Mouse (Mus musculus): ENCODE measurements around the gene Trp53.
"Not testable (repeated sequence)": the region's sequence is repeated elsewhere in the genome, so short reads cannot be mapped to it uniquely, and the experiment has no call there.

Trp53 gene

GRCm38 (mm10) chr11:69624339-69624738, 44.2 kb downstream of the Trp53 start:
- DNase-seq (ENCODE audit: low spot score), result not testable (repeated sequence)

GRCm38 (mm10) chr11:69628286-69628685, 48.1 kb downstream of the Trp53 start:
- peak; percentile 68 for DNase-seq (ENCODE audit: low spot score)

GRCm38 (mm10) chr11:69629802-69630201, 49.6 kb downstream of the Trp53 start:
- no peak for DNase-seq (ENCODE audit: low spot score)

- DNase-seq (ENCODE audit: low spot score), result peak; percentile 99
Observed at GRCm38 (mm10) chr11:69632284-69633089, 52.3 kb downstream of the Trp53 start, which contains the start of gene Fxr2. TSS of gene Fxr2 (plus strand) at chr11:69632990.

DNA sequence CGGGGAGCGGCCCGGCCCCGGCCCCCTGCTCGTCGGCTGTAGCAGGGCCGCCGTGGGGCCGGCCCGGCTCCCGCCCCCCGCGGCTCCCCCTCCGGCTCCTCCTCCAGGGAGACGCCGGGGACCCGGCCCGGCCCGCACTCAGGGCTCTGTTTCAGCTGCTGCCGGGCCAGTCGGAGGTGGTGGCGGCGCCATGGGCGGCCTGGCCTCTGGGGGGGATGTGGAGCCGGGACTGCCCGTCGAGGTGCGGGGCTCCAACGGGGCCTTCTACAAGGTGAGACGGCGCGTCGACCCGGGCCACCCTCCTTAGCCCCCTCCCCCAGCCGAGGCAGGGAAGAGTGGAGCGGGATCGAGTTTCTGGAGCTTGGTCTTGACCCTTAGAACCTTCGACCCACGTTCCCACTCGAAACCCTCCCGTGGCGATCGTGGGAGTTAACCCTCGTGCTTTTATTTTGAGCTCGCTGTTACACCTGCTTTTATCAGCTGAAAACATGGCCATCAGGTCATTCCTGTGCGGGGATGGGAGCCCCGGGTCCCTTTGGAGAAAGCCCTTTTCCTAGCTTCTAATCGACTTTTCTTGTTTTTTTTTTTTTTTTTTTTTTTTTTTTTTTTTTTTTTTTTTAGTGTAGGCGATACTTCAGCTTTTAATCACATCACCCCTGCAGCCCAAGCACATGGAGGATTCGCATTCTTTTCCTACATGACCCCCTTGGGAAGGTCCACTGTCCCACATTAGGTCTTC, 53.1 kb downstream of the Trp53 start:
- DNase-seq (ENCODE audit: low spot score), result peak; percentile 79

- no peak for DNase-seq (ENCODE audit: low spot score)
Observed at GRCm38 (mm10) chr11:69635471-69635870, 55.3 kb downstream of the Trp53 start.

Data from testis, postnatal 14 days (tissue).